8 mouse cellular contexts compared by ENCODE assay signal in the genomic region with DNA sequence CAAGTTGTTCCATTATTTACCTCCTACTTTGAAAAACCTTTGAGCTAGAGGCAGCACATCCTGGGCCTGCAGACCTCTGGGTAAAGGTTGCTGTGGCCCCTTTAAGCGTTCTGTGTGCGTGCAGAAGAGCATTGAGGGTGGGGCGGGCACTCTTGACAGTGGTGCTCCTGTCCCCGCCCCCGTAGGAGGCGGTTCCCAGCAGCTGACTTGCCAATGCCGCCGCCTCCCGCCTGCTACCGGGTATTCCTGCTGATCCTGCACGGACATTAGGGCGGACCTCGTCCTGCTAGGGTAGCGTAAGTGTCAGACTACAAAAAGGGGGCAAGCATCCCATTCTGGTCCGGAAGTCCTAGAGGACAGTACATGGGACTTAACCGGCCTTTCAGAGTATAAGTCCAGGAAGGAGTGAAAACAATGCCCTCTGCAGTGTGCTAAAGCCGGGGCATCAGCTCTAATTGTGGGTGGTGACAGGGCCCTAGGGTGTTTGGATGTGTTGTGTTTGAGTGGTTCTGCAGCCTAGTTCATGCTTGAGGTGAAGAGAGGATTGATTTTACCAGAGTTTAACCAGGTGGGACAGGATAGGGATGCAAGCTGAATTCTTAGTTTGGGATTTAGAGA. TPM values are rescaled to one million over a fixed set of nuclear protein-coding genes. Genes with fewer than 3 reads are reported as not detected.
DNase-seq lines count a peak whose midpoint lies in the region; ATAC-seq and TF ChIP-seq lines count a peak whose summit lies in the region.

No protein-coding gene starts in this region.

- peak overlapping the region; percentile 23; the same call in 1 of the 2 replicates for H3K9ac ChIP-seq in hindbrain, embryonic 11.5 days (ENCODE audit: low read depth, low read length)
- peak overlapping the region; percentile 59 for H3K9ac ChIP-seq in lung, embryonic 16.5 days (ENCODE audit: low read length)

- H3K9me3 ChIP-seq in hindbrain, embryonic 11.5 days (ENCODE audit: control insufficient read depth, low read length), result no peaks in the 10 kb centered on the region
- H3K9me3 ChIP-seq in lung, embryonic 16.5 days (ENCODE audit: control insufficient read depth, low read length), result no peaks in the 10 kb centered on the region

- H3K4me3 ChIP-seq in hindbrain, embryonic 11.5 days (ENCODE audit: low read depth, low read length), result peak overlapping the region; percentile 29
- peak overlapping the region; percentile 45 for H3K4me3 ChIP-seq in lung, embryonic 16.5 days (ENCODE audit: low read length)
- peak overlapping the region; percentile 53 for H3K4me3 ChIP-seq in thymus, adult 2 months (ENCODE audit: control insufficient read depth, insufficient read depth, low read length)

- 0 out of 2 replicates have a peak, but pooled peaks have one; percentile 19 for TF ChIP-seq CTCF in thymus, adult 2 months (IDR thresholded peaks at IDR 0.05; ENCODE audit: borderline replicate concordance, control insufficient read depth, extremely low read depth, insufficient read depth, low read length, poor library complexity)

- H3K27ac ChIP-seq in hindbrain, embryonic 11.5 days (ENCODE audit: low read depth, low read length), result peak overlapping the region; percentile 24; the same call in 1 of the 2 replicates
- no peak overlapping the region for H3K27ac ChIP-seq in lung, embryonic 16.5 days (ENCODE audit: low read length)
- H3K27ac ChIP-seq in thymus, adult 2 months (ENCODE audit: control insufficient read depth, insufficient read depth, low read length), result no peak overlapping the region

- no peaks in the 10 kb centered on the region for H3K27me3 ChIP-seq in hindbrain, embryonic 11.5 days (ENCODE audit: control insufficient read depth, insufficient read depth, low read length)
- H3K27me3 ChIP-seq in lung, embryonic 16.5 days (ENCODE audit: control insufficient read depth, insufficient read depth, low read depth, low read length), result no peaks in the 10 kb centered on the region
- no peaks in the 10 kb centered on the region for H3K27me3 ChIP-seq in thymus, adult 2 months (ENCODE audit: control insufficient read depth, insufficient read depth, low read length)

- 4% methylated on average over 17 of the region's 17 CpGs for WGBS in hindbrain, embryonic 11.5 days
- 4% methylated on average over 17 of the region's 17 CpGs for whole genome bisulfite sequencing in lung, embryonic 16.5 days
- WGBS in thymus, adult 2 months, result 9% methylated on average over 17 of the region's 17 CpGs

- DNase-seq in Muller cell, postnatal 12 days (ENCODE audit: inconsistent ontology term), result peak; percentile 90
- DNase-seq in cerebellum, postnatal 10 days, result peak; percentile 76 to 83
- DNase-seq in frontal cortex, postnatal 10 days (ENCODE audit: low spot score in 2 of 2), result peak; percentile 49 to 68
- DNase-seq in hindbrain, embryonic 11.5 days (ENCODE audit: low spot score), result peak; percentile 82
- peak; percentile 84 for DNase-seq in layer of hippocampus, adult 9-11 months
- peak; percentile 82 for DNase-seq in ovary, adult 18-20 months (ENCODE audit: low spot score)
- peak; percentile 85 for DNase-seq in thymus, adult 2 months

- no peaks in the 10 kb centered on the region for H3K36me3 ChIP-seq in hindbrain, embryonic 11.5 days (ENCODE audit: control insufficient read depth, insufficient read depth, low read length)
- no peaks in the 10 kb centered on the region for H3K36me3 ChIP-seq in lung, embryonic 16.5 days (ENCODE audit: control insufficient read depth, insufficient read depth, low read length)
- no peaks in the 10 kb centered on the region for H3K36me3 ChIP-seq in thymus, adult 2 months (ENCODE audit: control insufficient read depth, insufficient read depth, low read length)

- peak overlapping the region; percentile 35 for H3K4me2 ChIP-seq in hindbrain, embryonic 11.5 days (replicated peaks; ENCODE audit: low read depth, low read length)
- H3K4me2 ChIP-seq in lung, embryonic 16.5 days (ENCODE audit: low read depth, low read length), result peak overlapping the region; percentile 67

- ATAC-seq in hindbrain, embryonic 11.5 days (ENCODE audit: low FRiP score), result peak; percentile 88
- ATAC-seq in lung, embryonic 16.5 days (ENCODE audit: low read depth), result peak; percentile 99

- no peaks in the 10 kb centered on the region for H3K4me1 ChIP-seq in hindbrain, embryonic 11.5 days (replicated peaks; ENCODE audit: control insufficient read depth, insufficient read depth, low read length)
- H3K4me1 ChIP-seq in lung, embryonic 16.5 days (replicated peaks; ENCODE audit: control insufficient read depth, insufficient read depth, low read length), result peaks cover 12% of the 10 kb centered on the region
- 0 out of 2 replicates have a peak, but pooled peaks cover 2% of the 10 kb centered on the region for H3K4me1 ChIP-seq in thymus, adult 2 months (replicated peaks; ENCODE audit: control insufficient read depth, insufficient read depth, low read length)

- TF ChIP-seq POLR2A in thymus, adult 2 months (IDR thresholded peaks at IDR 0.05; ENCODE audit: control insufficient read depth, extremely low read depth, insufficient read depth, low read length, poor library complexity), result no peak

RNA-seq across cellular contexts. Expression of gene Ckap5, which starts 11.1 kb away (rescaled TPM):
- 132 and 171 TPM in 2 replicates for polyA plus RNA-seq in hindbrain, embryonic 11.5 days (2014; fragmentation: Nextera tagmentation; extraction: Ambion mirVana)
- polyA plus RNA-seq in lung, embryonic 16.5 days (2015; fragmentation: Nextera tagmentation; extraction: Ambion mirVana), result 75.6 and 84.9 TPM in 2 replicates
- 20.9 and 24.0 TPM in 2 replicates for polyA plus RNA-seq in thymus, adult 2 months (2012; rRNA removed)
